Mouse (Mus musculus) gastrocnemius, adult 18-20 months (tissue): ENCODE measurements around the gene Zfp541. TPM values are rescaled to one million over a fixed set of nuclear protein-coding genes. Genes with fewer than 3 reads are reported as not detected.

ENCODE experiments used
- DNase-seq: peaks from one replicate; pipeline ENCODE4 v3.0.0; 2021; ENCODE audit warnings: low spot score
- total RNA-seq, 2 experiments: library from RNA; stranded (reverse); gene quantifications; 2 replicates each; pipeline ENCODE4 v1.2.3; 2021

The Zfp541 gene
- total RNA-seq, 2 experiments from 2014 or later = not detected

GRCm38 (mm10) chr7:16043861-16044435 is 17.7 kb upstream of the Zfp541 start:
- no peak for DNase-seq

- DNase-seq = no peak
These were observed 17.1 kb upstream of the Zfp541 start for GRCm38 (mm10) chr7:16044531-16044930.

GRCm38 (mm10) chr7:16045538-16045937 is 16.1 kb upstream of the Zfp541 start:
- no peak for DNase-seq

- peak; percentile 51 for DNase-seq
These were observed 15.5 kb upstream of the Zfp541 start for GRCm38 (mm10) chr7:16046101-16046480.

GRCm38 (mm10) chr7:16046481-16047337 is 14.9 kb upstream of the Zfp541 start:
- peak; percentile 74 for DNase-seq

GRCm38 (mm10) chr7:16047338-16048146 is 14.1 kb upstream of the Zfp541 start, which contains the start of gene Bicra:
Bicra (minus strand) TSS chr7:16047921.
- peak; percentile 78 for DNase-seq

GRCm38 (mm10) chr7:16048164-16048564 is 13.4 kb upstream of the Zfp541 start:
- DNase-seq = peak; percentile 97

- DNase-seq = no peak
These were observed 12.7 kb upstream of the Zfp541 start for GRCm38 (mm10) chr7:16048675-16049575.

- no peak for DNase-seq
These were observed 12.1 kb upstream of the Zfp541 start for GRCm38 (mm10) chr7:16049576-16049915.

- DNase-seq = no peak
These were observed 11.0 kb upstream of the Zfp541 start for GRCm38 (mm10) chr7:16050600-16050999.

GRCm38 (mm10) chr7:16051883-16052595 is 9.6 kb upstream of the Zfp541 start:
- peak; percentile 86 for DNase-seq

GRCm38 (mm10) chr7:16052684-16053083 is 8.9 kb upstream of the Zfp541 start:
- peak; percentile 95 for DNase-seq

GRCm38 (mm10) chr7:16053105-16053504 is 8.5 kb upstream of the Zfp541 start:
- no peak for DNase-seq

- no peak for DNase-seq
These were observed 6.6 kb upstream of the Zfp541 start for GRCm38 (mm10) chr7:16054966-16055365.

GRCm38 (mm10) chr7:16055665-16056064 is 5.9 kb upstream of the Zfp541 start:
- no peak for DNase-seq

- DNase-seq = peak; percentile 38
These were observed 5.0 kb upstream of the Zfp541 start for GRCm38 (mm10) chr7:16056459-16057135.

GRCm38 (mm10) chr7:16057136-16057534 is 4.5 kb upstream of the Zfp541 start:
- no peak for DNase-seq

GRCm38 (mm10) chr7:16062099-16062420 is 446 bp downstream of the Zfp541 start:
- no peak for DNase-seq

GRCm38 (mm10) chr7:16063490-16063889 is 1.9 kb downstream of the Zfp541 start:
- DNase-seq = no peak

GRCm38 (mm10) chr7:16070846-16071245 is 9.2 kb downstream of the Zfp541 start:
- no peak for DNase-seq
